Mouse (Mus musculus) duodenum, adult 2 months (tissue): ENCODE data around the gene Klhl34. TPM values are rescaled to one million over a fixed set of nuclear protein-coding genes. Genes with fewer than 3 reads are reported as not detected.

Source experiments
- polyA plus RNA-seq: library from polyadenylated mRNA; depleted of rRNA; stranded (reverse); fragments of >200 nt; gene quantifications from 2 replicates; pipeline ENCODE4 v1.2.3, GENCODE M21; 2012; ENCODE audit warnings: low replicate concordance; rRNA removed

Gene Klhl34
- not detected in 2 replicates for polyA plus RNA-seq

GRCm38 (mm10) chrX:157818207-157818920 lies at the start of gene Klhl34:
TSS of gene Klhl34 (plus strand) at chrX:157818435.

Other genes with a start within 250 kb of the Klhl34 start
- not detected in 2 replicates for gene Yy2, start 249.4 kb upstream of the Klhl34 start, polyA plus RNA-seq
- 0.40 and 1.7 TPM in 2 replicates for gene Mbtps2, start 219.7 kb upstream of the Klhl34 start, polyA plus RNA-seq
- gene Smpx, start 119.5 kb upstream of the Klhl34 start, polyA plus RNA-seq: 0.09 and 0.54 TPM in 2 replicates
- 0.06 TPM in 1 of 2 replicates, not detected in the other for gene Cnksr2, start 224.9 kb downstream of the Klhl34 start, polyA plus RNA-seq